Mouse (Mus musculus) ES-E14 (cell line): Measurements from ENCODE around the gene Tcp10c.
"Not testable (repeated sequence)": the region's sequence is repeated elsewhere in the genome, so short reads cannot be mapped to it uniquely, and the experiment has no call there.

Experiments
- HCFC1 ChIP-seq: IDR thresholded peaks from 2 replicates; pipeline ENCODE4 v1.6.1; 2012; ENCODE audit warnings: low read length, inconsistent platforms, borderline replicate concordance; ENCODE audit not compliant: insufficient read depth
- ZNF384 ChIP-seq: IDR thresholded peaks from 2 replicates; pipeline ENCODE4 v1.6.1; 2012; ENCODE audit warnings: low read depth, low read length, inconsistent platforms

DNA sequence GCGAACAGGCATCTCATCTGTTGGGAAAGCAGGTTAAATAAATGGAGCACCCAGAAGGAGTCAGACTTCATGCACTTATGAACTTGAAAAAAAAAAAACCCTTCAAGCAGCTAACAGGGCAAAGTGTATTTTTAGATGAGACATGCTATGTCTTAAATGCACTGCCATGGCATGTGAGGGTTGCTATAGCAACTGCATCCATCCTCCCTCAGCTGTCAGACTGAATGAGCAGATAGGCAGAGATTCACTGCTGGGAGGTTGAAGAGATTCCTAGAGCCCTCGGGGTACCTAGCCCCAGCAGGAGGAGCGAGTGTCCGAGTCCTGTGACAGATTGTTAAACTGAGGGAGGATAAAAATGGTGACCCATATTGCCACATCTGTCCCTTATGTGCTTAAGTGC lies 36.6 kb downstream of the Tcp10c start:
- not testable (repeated sequence) for TF ChIP-seq ZNF384, HCFC1
